Mouse (Mus musculus): ENCODE data around the gene Srp68. TPM values are rescaled to one million over a fixed set of nuclear protein-coding genes. Genes with fewer than 3 reads are reported as not detected.

The Srp68 gene
- polyA plus RNA-seq, 1 experiment from 2014 or later = 80.5 TPM

- no peak for DNase-seq (ENCODE audit: low spot score)
- 85% methylated on average over 11 of the region's 11 CpGs for WGBS
- H3K4me3 ChIP-seq (ENCODE audit: low read depth, low read length) = no peak overlapping the region
- no peaks in the 10 kb centered on the region; the same call in 1 of the 2 replicates for H3K4me1 ChIP-seq (ENCODE audit: control insufficient read depth, insufficient read depth, low read length)
- no peak overlapping the region for H3K27ac ChIP-seq (replicated peaks; ENCODE audit: low read depth, low read length)
- no peak overlapping the region for H3K9ac ChIP-seq (replicated peaks; ENCODE audit: low read length)
- H3K36me3 ChIP-seq (replicated peaks; ENCODE audit: control insufficient read depth, insufficient read depth, low read depth, low read length) = no peaks in the 10 kb centered on the region
- H3K27me3 ChIP-seq (ENCODE audit: control insufficient read depth, insufficient read depth, low read length) = peaks cover 6% of the 10 kb centered on the region
- ATAC-seq (replicated peaks; ENCODE audit: insufficient number of reproducible peaks, low FRiP score, low TSS enrichment, low read depth) = no peak
- H3K4me2 ChIP-seq (ENCODE audit: low read depth, low read length) = no peak overlapping the region
- H3K9me3 ChIP-seq (replicated peaks; ENCODE audit: control insufficient read depth, low read length) = no peaks in the 10 kb centered on the region
Measured at GRCm38 (mm10) chr11:116216549-116216948, 57.5 kb downstream of the Srp68 start.

GRCm38 (mm10) chr11:116215991-116216390 lies 58.0 kb downstream of the Srp68 start:
- no peak overlapping the region for H3K4me3 ChIP-seq (ENCODE audit: low read depth, low read length)
- WGBS = 85% methylated on average over 6 of the region's 6 CpGs
- H3K27me3 ChIP-seq (ENCODE audit: control insufficient read depth, insufficient read depth, low read length) = peaks cover under 1% of the 10 kb centered on the region; the same call in 1 of the 2 replicates
- H3K36me3 ChIP-seq (replicated peaks; ENCODE audit: control insufficient read depth, insufficient read depth, low read depth, low read length) = no peaks in the 10 kb centered on the region
- H3K4me2 ChIP-seq (ENCODE audit: low read depth, low read length) = no peak overlapping the region
- no peak overlapping the region for H3K27ac ChIP-seq (replicated peaks; ENCODE audit: low read depth, low read length)
- no peak for ATAC-seq (replicated peaks; ENCODE audit: insufficient number of reproducible peaks, low FRiP score, low TSS enrichment, low read depth)
- no peaks in the 10 kb centered on the region; the same call in 1 of the 2 replicates for H3K4me1 ChIP-seq (ENCODE audit: control insufficient read depth, insufficient read depth, low read length)
- DNase-seq (ENCODE audit: low spot score) = no peak
- H3K9ac ChIP-seq (replicated peaks; ENCODE audit: low read length) = no peak overlapping the region
- no peaks in the 10 kb centered on the region for H3K9me3 ChIP-seq (replicated peaks; ENCODE audit: control insufficient read depth, low read length)

- Histone ChIP-seq H3K27ac (replicated peaks; ENCODE audit: low read depth, low read length) (no peak overlapping the region), H3K9me3 (replicated peaks; ENCODE audit: control insufficient read depth, low read length) (no peaks in the 10 kb centered on the region), H3K4me2 (ENCODE audit: low read depth, low read length) (no peak overlapping the region), H3K9ac (replicated peaks; ENCODE audit: low read length) (no peak overlapping the region), H3K27me3 (ENCODE audit: control insufficient read depth, insufficient read depth, low read length) (no peaks in the 10 kb centered on the region), H3K4me1 (ENCODE audit: control insufficient read depth, insufficient read depth, low read length) (no peaks in the 10 kb centered on the region; the same call in 1 of the 2 replicates), H3K36me3 (replicated peaks; ENCODE audit: control insufficient read depth, insufficient read depth, low read depth, low read length) (no peaks in the 10 kb centered on the region), H3K4me3 (ENCODE audit: low read depth, low read length) (no peak overlapping the region)
- 73% methylated on average over 7 of the region's 7 CpGs for WGBS
- ATAC-seq (replicated peaks; ENCODE audit: insufficient number of reproducible peaks, low FRiP score, low TSS enrichment, low read depth) (no peak), DNase-seq (ENCODE audit: low spot score) (peak; percentile 43)
Measured at GRCm38 (mm10) chr11:116215181-116215580, 58.8 kb downstream of the Srp68 start.

GRCm38 (mm10) chr11:116213877-116214510 lies 60.0 kb downstream of the Srp68 start:
- Histone ChIP-seq H3K9me3 (replicated peaks; ENCODE audit: control insufficient read depth, low read length) (no peaks in the 10 kb centered on the region), H3K9ac (replicated peaks; ENCODE audit: low read length) (no peak overlapping the region), H3K4me3 (ENCODE audit: low read depth, low read length) (no peak overlapping the region), H3K4me1 (ENCODE audit: control insufficient read depth, insufficient read depth, low read length) (no peaks in the 10 kb centered on the region; the same call in 1 of the 2 replicates), H3K27me3 (ENCODE audit: control insufficient read depth, insufficient read depth, low read length) (no peaks in the 10 kb centered on the region), H3K27ac (replicated peaks; ENCODE audit: low read depth, low read length) (no peak overlapping the region), H3K4me2 (ENCODE audit: low read depth, low read length) (no peak overlapping the region), H3K36me3 (replicated peaks; ENCODE audit: control insufficient read depth, insufficient read depth, low read depth, low read length) (no peaks in the 10 kb centered on the region)
- no peak for DNase-seq (ENCODE audit: low spot score)
- WGBS = 92% methylated on average over 13 of the region's 13 CpGs
- no peak for ATAC-seq (replicated peaks; ENCODE audit: insufficient number of reproducible peaks, low FRiP score, low TSS enrichment, low read depth)

- no peaks in the 10 kb centered on the region for H3K4me1 ChIP-seq (ENCODE audit: control insufficient read depth, insufficient read depth, low read length)
- ATAC-seq (replicated peaks; ENCODE audit: insufficient number of reproducible peaks, low FRiP score, low TSS enrichment, low read depth) = no peak
- no peak overlapping the region for H3K4me3 ChIP-seq (ENCODE audit: low read depth, low read length)
- DNase-seq (ENCODE audit: low spot score) = no peak
- no peak overlapping the region for H3K27ac ChIP-seq (replicated peaks; ENCODE audit: low read depth, low read length)
- H3K9me3 ChIP-seq (replicated peaks; ENCODE audit: control insufficient read depth, low read length) = no peaks in the 10 kb centered on the region
- H3K4me2 ChIP-seq (ENCODE audit: low read depth, low read length) = no peak overlapping the region
- no peaks in the 10 kb centered on the region for H3K36me3 ChIP-seq (replicated peaks; ENCODE audit: control insufficient read depth, insufficient read depth, low read depth, low read length)
- WGBS = 90% methylated on average over 6 of the region's 6 CpGs
- H3K27me3 ChIP-seq (ENCODE audit: control insufficient read depth, insufficient read depth, low read length) = no peaks in the 10 kb centered on the region
- H3K9ac ChIP-seq (replicated peaks; ENCODE audit: low read length) = no peak overlapping the region
Measured at GRCm38 (mm10) chr11:116212847-116213246, 61.2 kb downstream of the Srp68 start.

GRCm38 (mm10) chr11:116210696-116211095 lies 63.3 kb downstream of the Srp68 start:
- Histone ChIP-seq H3K4me3 (ENCODE audit: low read depth, low read length) (no peak overlapping the region), H3K27me3 (ENCODE audit: control insufficient read depth, insufficient read depth, low read length) (no peaks in the 10 kb centered on the region), H3K27ac (replicated peaks; ENCODE audit: low read depth, low read length) (no peak overlapping the region), H3K4me2 (ENCODE audit: low read depth, low read length) (no peak overlapping the region), H3K9me3 (replicated peaks; ENCODE audit: control insufficient read depth, low read length) (no peaks in the 10 kb centered on the region), H3K36me3 (replicated peaks; ENCODE audit: control insufficient read depth, insufficient read depth, low read depth, low read length) (no peaks in the 10 kb centered on the region; the same call in 1 of the 2 replicates), H3K4me1 (ENCODE audit: control insufficient read depth, insufficient read depth, low read length) (no peaks in the 10 kb centered on the region), H3K9ac (replicated peaks; ENCODE audit: low read length) (no peak overlapping the region)
- WGBS = 71% methylated on average over 5 of the region's 5 CpGs
- DNase-seq (ENCODE audit: low spot score) (no peak), ATAC-seq (replicated peaks; ENCODE audit: insufficient number of reproducible peaks, low FRiP score, low TSS enrichment, low read depth) (no peak)

- no peaks in the 10 kb centered on the region for H3K4me1 ChIP-seq (ENCODE audit: control insufficient read depth, insufficient read depth, low read length)
- H3K36me3 ChIP-seq (replicated peaks; ENCODE audit: control insufficient read depth, insufficient read depth, low read depth, low read length) = no peaks in the 10 kb centered on the region; the same call in 1 of the 2 replicates
- H3K9me3 ChIP-seq (replicated peaks; ENCODE audit: control insufficient read depth, low read length) = no peaks in the 10 kb centered on the region
- no peak overlapping the region for H3K9ac ChIP-seq (replicated peaks; ENCODE audit: low read length)
- H3K27me3 ChIP-seq (ENCODE audit: control insufficient read depth, insufficient read depth, low read length) = no peaks in the 10 kb centered on the region
- DNase-seq (ENCODE audit: low spot score) = no peak
- no peak overlapping the region for H3K4me3 ChIP-seq (ENCODE audit: low read depth, low read length)
- H3K27ac ChIP-seq (replicated peaks; ENCODE audit: low read depth, low read length) = no peak overlapping the region
- ATAC-seq (replicated peaks; ENCODE audit: insufficient number of reproducible peaks, low FRiP score, low TSS enrichment, low read depth) = no peak
- 84% methylated on average over 8 of the region's 8 CpGs for WGBS
- H3K4me2 ChIP-seq (ENCODE audit: low read depth, low read length) = no peak overlapping the region
Measured at GRCm38 (mm10) chr11:116209257-116209656, 64.8 kb downstream of the Srp68 start.

- no peak for ATAC-seq (replicated peaks; ENCODE audit: insufficient number of reproducible peaks, low FRiP score, low TSS enrichment, low read depth)
Measured at GRCm38 (mm10) chr11:116208660-116209059, 65.4 kb downstream of the Srp68 start.

More at GRCm38 (mm10) chr11:116208660-116209059, 65.4 kb downstream of the Srp68 start:
- 78% methylated on average over 3 of the region's 3 CpGs for WGBS
- Histone ChIP-seq H3K9me3 (replicated peaks; ENCODE audit: control insufficient read depth, low read length) (no peaks in the 10 kb centered on the region), H3K4me3 (ENCODE audit: low read depth, low read length) (no peak overlapping the region), H3K9ac (replicated peaks; ENCODE audit: low read length) (no peak overlapping the region), H3K27ac (replicated peaks; ENCODE audit: low read depth, low read length) (no peak overlapping the region), H3K4me2 (ENCODE audit: low read depth, low read length) (no peak overlapping the region), H3K4me1 (ENCODE audit: control insufficient read depth, insufficient read depth, low read length) (no peaks in the 10 kb centered on the region), H3K36me3 (replicated peaks; ENCODE audit: control insufficient read depth, insufficient read depth, low read depth, low read length) (no peaks in the 10 kb centered on the region; the same call in 1 of the 2 replicates), H3K27me3 (ENCODE audit: control insufficient read depth, insufficient read depth, low read length) (no peaks in the 10 kb centered on the region)
- no peak for DNase-seq (ENCODE audit: low spot score)
